Mouse (Mus musculus) E14TG2a.4 (cell line): ENCODE data around the gene Gipc2.
A peak's percentile ranks its signal among the peaks of the same experiment; 100 is the strongest.

Experiments used
- CTCF ChIP-seq: conservative IDR thresholded peaks from 2 replicates; pipeline ENCODE4 v1.5.1; 2014; ENCODE audit warnings: low read length
- NANOG ChIP-seq: IDR thresholded peaks from 2 replicates; pipeline ENCODE4 v1.6.1; 2014; ENCODE audit warnings: borderline replicate concordance, low read length, mixed read lengths
- POU5F1 ChIP-seq: IDR thresholded peaks from 2 replicates; pipeline ENCODE4 v1.6.1; 2014; ENCODE audit warnings: low read length, borderline replicate concordance

GRCm38 (mm10) chr3:152111081-152111480, 54.9 kb downstream of the Gipc2 start:
- peak; percentile 42 for TF ChIP-seq CTCF
- TF ChIP-seq NANOG: no peak
- no peak for TF ChIP-seq POU5F1
